Mouse (Mus musculus) cerebellum, postnatal 14 days (tissue): Measurements from ENCODE around the gene Gm45521.

Experiments
- DNase-seq, 2 experiments: peaks; one replicate each; pipeline ENCODE4 v3.0.0; 2021; ENCODE audit warnings: mixed read lengths in 2 of 2

The Gm45521 gene

GRCm38 (mm10) chr14:7957049-7957448, at the start of gene Gm45521:
Gene Gm45521 (plus strand): TSS chr14:7957288.
- DNase-seq = no peak

- no peak for DNase-seq
These were observed 47.6 kb upstream of the Gm45521 start for GRCm38 (mm10) chr14:7909472-7909871.

- no peak for DNase-seq
These were observed 43.2 kb upstream of the Gm45521 start for GRCm38 (mm10) chr14:7913842-7914241.

- no peak for DNase-seq
These were observed 42.6 kb upstream of the Gm45521 start for GRCm38 (mm10) chr14:7914461-7914860.

- DNase-seq = no peak
These were observed 38.7 kb upstream of the Gm45521 start for GRCm38 (mm10) chr14:7918150-7918991.

GRCm38 (mm10) chr14:7919309-7919708, 37.8 kb upstream of the Gm45521 start:
- no peak for DNase-seq

GRCm38 (mm10) chr14:7919921-7920320, 37.2 kb upstream of the Gm45521 start:
- DNase-seq = no peak

- no peak for DNase-seq
These were observed 35.6 kb upstream of the Gm45521 start for GRCm38 (mm10) chr14:7921459-7921858.

GRCm38 (mm10) chr14:7923635-7924034, 33.5 kb upstream of the Gm45521 start:
- DNase-seq = no peak

- DNase-seq = no peak
These were observed 28.7 kb upstream of the Gm45521 start for GRCm38 (mm10) chr14:7928362-7928761.

GRCm38 (mm10) chr14:7929029-7929428, 28.1 kb upstream of the Gm45521 start:
- no peak for DNase-seq

- no peak for DNase-seq
These were observed 24.9 kb upstream of the Gm45521 start for GRCm38 (mm10) chr14:7932151-7932550.

- DNase-seq = no peak
These were observed 22.9 kb upstream of the Gm45521 start for GRCm38 (mm10) chr14:7934166-7934565.

GRCm38 (mm10) chr14:7937052-7937630, 19.9 kb upstream of the Gm45521 start:
- DNase-seq = peak; percentile 32 to 44

- peak; percentile 39 to 48 for DNase-seq
These were observed 18.0 kb upstream of the Gm45521 start for GRCm38 (mm10) chr14:7938809-7939784.

GRCm38 (mm10) chr14:7941413-7941812, 15.7 kb upstream of the Gm45521 start:
- DNase-seq = no peak

GRCm38 (mm10) chr14:7943101-7943800, 13.8 kb upstream of the Gm45521 start:
- DNase-seq = peak; percentile 63 to 70

GRCm38 (mm10) chr14:7943801-7944135, 13.3 kb upstream of the Gm45521 start:
- no peak for DNase-seq

GRCm38 (mm10) chr14:7944349-7945039, 12.6 kb upstream of the Gm45521 start:
- peak in 1 of 2 experiments; percentile 18 for DNase-seq

- no peak for DNase-seq
These were observed 11.8 kb upstream of the Gm45521 start for GRCm38 (mm10) chr14:7945261-7945660.

- DNase-seq = no peak
These were observed 5.9 kb upstream of the Gm45521 start for GRCm38 (mm10) chr14:7951234-7951633.
